Mouse (Mus musculus): ENCODE measurements at regions not wholly inside any gene's neighbourhood (a gene's known extent, or its start where the extent isn't known, plus 50 kb on each side); places are given as distances from the start of the nearest gene placed in this dataset.

- TF ChIP-seq POLR2A (IDR thresholded peaks at IDR 0.05; ENCODE audit: borderline replicate concordance, control insufficient read depth, low read depth, low read length): no peak
- no peak for TF ChIP-seq CTCF (IDR thresholded peaks at IDR 0.05; ENCODE audit: control insufficient read depth, insufficient read depth, low read length)
Measured at GRCm38 (mm10) chr13:101624179-101624581, 143.8 kb downstream of the Pik3r1 start.
